Comparison of ENCODE assay signal across 15 mouse cellular contexts in the genomic region with DNA sequence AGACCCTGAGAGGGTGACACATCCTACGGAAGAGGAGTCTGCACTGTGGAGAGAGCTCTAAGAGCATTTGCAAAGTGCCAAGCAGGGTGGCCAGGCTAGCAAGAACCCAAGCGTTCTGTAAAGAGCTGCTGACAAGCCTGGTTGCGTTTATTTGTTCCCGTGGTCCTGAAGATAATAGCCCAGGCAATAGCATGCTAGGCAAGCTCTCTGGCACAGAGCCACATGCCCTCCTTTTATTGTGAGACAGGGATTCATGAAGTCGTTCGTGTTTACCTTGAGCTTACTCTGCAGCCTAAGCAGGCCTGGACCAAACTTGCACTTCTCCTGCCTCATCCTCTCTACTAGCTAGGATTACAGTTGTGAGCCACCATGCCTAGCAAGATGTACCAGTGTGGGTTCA.
"Had no signal": no experiment of that assay in that cellular context is flagged by ENCODE, and none has a peak within 500 bp of the region (broad histone marks: within the 10 kb centered on the region; RNA-seq: fewer than 3 reads in every experiment).

No protein-coding gene starts in this region.

- H3K9ac ChIP-seq: limb, embryonic 12.5 days; liver, embryonic 13.5 days; liver, postnatal 0 days; lung, embryonic 15.5 days; midbrain, embryonic 12.5 days; neural tube, embryonic 12.5 days had no signal

- H3K27me3 ChIP-seq: limb, embryonic 12.5 days; neural tube, embryonic 12.5 days had no signal

- H3K36me3 ChIP-seq: limb, embryonic 12.5 days; liver, embryonic 13.5 days; lung, embryonic 15.5 days; midbrain, embryonic 12.5 days; neural tube, embryonic 12.5 days had no signal

- DNase-seq: kidney, postnatal 10 days; kidney, postnatal 4 days; liver; liver, embryonic 13.5 days; liver, postnatal 0 days; lung, postnatal 14 days; thymus, postnatal 4 days had no signal

- H3K4me1 ChIP-seq: liver, embryonic 13.5 days; megakaryocyte, embryonic 14.5 days; neural tube, embryonic 12.5 days had no signal

- ATAC-seq: liver, postnatal 0 days had no signal

- H3K9me3 ChIP-seq: limb, embryonic 12.5 days; liver, embryonic 13.5 days; lung, embryonic 15.5 days; megakaryocyte, embryonic 14.5 days; midbrain, embryonic 12.5 days; neural tube, embryonic 12.5 days had no signal

- H3K4me2 ChIP-seq: limb, embryonic 12.5 days; liver, embryonic 13.5 days; lung, embryonic 15.5 days; midbrain, embryonic 12.5 days; neural tube, embryonic 12.5 days had no signal

- H3K27ac ChIP-seq: layer of hippocampus, adult 2 months; limb, embryonic 12.5 days; liver, embryonic 13.5 days; lung, embryonic 15.5 days; macrophage; midbrain, embryonic 12.5 days; neural tube, embryonic 12.5 days; stomach, postnatal 0 days had no signal

- H3K4me3 ChIP-seq: layer of hippocampus, adult 2 months; limb, embryonic 12.5 days; liver, embryonic 13.5 days; lung, embryonic 15.5 days; megakaryocyte, embryonic 14.5 days; midbrain, embryonic 12.5 days; neural tube, embryonic 12.5 days had no signal
